Mouse (Mus musculus): ENCODE data around the gene Myo18a. TPM values are rescaled to one million over a fixed set of nuclear protein-coding genes. Genes with fewer than 3 reads are reported as not detected.

Myo18a gene
- polyA plus RNA-seq, 1 experiment from 2014 or later, result 12.3 TPM

- Histone ChIP-seq H3K27me3 (ENCODE audit: control insufficient read depth, insufficient read depth, low read length) (no peaks in the 10 kb centered on the region), H3K36me3 (replicated peaks; ENCODE audit: control insufficient read depth, insufficient read depth, low read depth, low read length) (no peaks in the 10 kb centered on the region), H3K4me1 (ENCODE audit: control insufficient read depth, insufficient read depth, low read length) (no peaks in the 10 kb centered on the region), H3K4me3 (ENCODE audit: low read depth, low read length) (no peak overlapping the region), H3K9me3 (replicated peaks; ENCODE audit: control insufficient read depth, low read length) (no peaks in the 10 kb centered on the region), H3K4me2 (ENCODE audit: low read depth, low read length) (no peak overlapping the region), H3K9ac (replicated peaks; ENCODE audit: low read length) (no peak overlapping the region), H3K27ac (replicated peaks; ENCODE audit: low read depth, low read length) (no peak overlapping the region)
- DNase-seq (ENCODE audit: low spot score) (peak; percentile 64), ATAC-seq (replicated peaks; ENCODE audit: insufficient number of reproducible peaks, low FRiP score, low TSS enrichment, low read depth) (no peak)
- 13% methylated on average over 8 of the region's 8 CpGs for WGBS
Observed at GRCm38 (mm10) chr11:77821648-77822047, 58.6 kb downstream of the Myo18a start.

- Histone ChIP-seq H3K27ac (replicated peaks; ENCODE audit: low read depth, low read length) (no peak overlapping the region), H3K9me3 (replicated peaks; ENCODE audit: control insufficient read depth, low read length) (no peaks in the 10 kb centered on the region), H3K4me1 (ENCODE audit: control insufficient read depth, insufficient read depth, low read length) (no peaks in the 10 kb centered on the region), H3K36me3 (replicated peaks; ENCODE audit: control insufficient read depth, insufficient read depth, low read depth, low read length) (peaks cover 1% of the 10 kb centered on the region), H3K9ac (replicated peaks; ENCODE audit: low read length) (no peak overlapping the region), H3K4me3 (ENCODE audit: low read depth, low read length) (no peak overlapping the region), H3K4me2 (ENCODE audit: low read depth, low read length) (no peak overlapping the region), H3K27me3 (ENCODE audit: control insufficient read depth, insufficient read depth, low read length) (no peaks in the 10 kb centered on the region)
- ATAC-seq (replicated peaks; ENCODE audit: insufficient number of reproducible peaks, low FRiP score, low TSS enrichment, low read depth) (no peak), DNase-seq (ENCODE audit: low spot score) (peak; percentile 85)
- WGBS, result 13% methylated on average over 7 of the region's 7 CpGs
Observed at GRCm38 (mm10) chr11:77822781-77823180, 59.7 kb downstream of the Myo18a start.

DNA sequence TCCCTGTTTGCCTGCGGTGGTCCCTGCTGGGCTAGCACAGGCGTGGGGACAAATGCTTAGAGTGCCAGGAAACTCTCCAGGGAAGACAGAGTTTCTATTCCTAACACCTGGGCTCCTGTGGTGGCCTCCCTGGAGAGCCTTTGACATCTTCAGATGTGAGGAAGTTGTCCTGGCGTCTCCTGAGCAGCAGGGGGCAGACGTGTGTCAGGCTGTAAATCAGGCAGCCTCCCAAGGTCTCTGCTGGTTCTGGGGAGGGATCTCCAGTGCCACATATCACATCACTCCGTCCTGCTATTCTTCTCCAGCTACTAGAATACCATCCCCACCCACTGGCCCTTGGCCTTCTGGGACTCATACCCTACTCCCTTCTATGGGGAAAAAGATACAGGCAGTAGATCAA lies 62.8 kb downstream of the Myo18a start:
- ATAC-seq (replicated peaks; ENCODE audit: insufficient number of reproducible peaks, low FRiP score, low TSS enrichment, low read depth) (no peak), DNase-seq (ENCODE audit: low spot score) (peak; percentile 83)
- 1% methylated on average over 5 of the region's 5 CpGs for WGBS
- Histone ChIP-seq H3K4me2 (ENCODE audit: low read depth, low read length) (no peak overlapping the region), H3K9ac (replicated peaks; ENCODE audit: low read length) (no peak overlapping the region), H3K27ac (replicated peaks; ENCODE audit: low read depth, low read length) (no peak overlapping the region), H3K4me1 (ENCODE audit: control insufficient read depth, insufficient read depth, low read length) (no peaks in the 10 kb centered on the region), H3K27me3 (ENCODE audit: control insufficient read depth, insufficient read depth, low read length) (no peaks in the 10 kb centered on the region), H3K9me3 (replicated peaks; ENCODE audit: control insufficient read depth, low read length) (no peaks in the 10 kb centered on the region), H3K36me3 (replicated peaks; ENCODE audit: control insufficient read depth, insufficient read depth, low read depth, low read length) (peaks cover 2% of the 10 kb centered on the region), H3K4me3 (ENCODE audit: low read depth, low read length) (no peak overlapping the region)

GRCm38 (mm10) chr11:77826311-77826710 lies 63.3 kb downstream of the Myo18a start:
- H3K36me3 ChIP-seq (replicated peaks; ENCODE audit: control insufficient read depth, insufficient read depth, low read depth, low read length), result peaks cover 2% of the 10 kb centered on the region
- no peak for ATAC-seq (replicated peaks; ENCODE audit: insufficient number of reproducible peaks, low FRiP score, low TSS enrichment, low read depth)
- H3K27ac ChIP-seq (replicated peaks; ENCODE audit: low read depth, low read length), result no peak overlapping the region

GRCm38 (mm10) chr11:77827241-77827995 lies 64.4 kb downstream of the Myo18a start:
- Histone ChIP-seq H3K9me3 (replicated peaks; ENCODE audit: control insufficient read depth, low read length) (no peaks in the 10 kb centered on the region), H3K27me3 (ENCODE audit: control insufficient read depth, insufficient read depth, low read length) (no peaks in the 10 kb centered on the region), H3K4me2 (ENCODE audit: low read depth, low read length) (no peak overlapping the region), H3K27ac (replicated peaks; ENCODE audit: low read depth, low read length) (no peak overlapping the region), H3K36me3 (replicated peaks; ENCODE audit: control insufficient read depth, insufficient read depth, low read depth, low read length) (peaks cover 2% of the 10 kb centered on the region), H3K9ac (replicated peaks; ENCODE audit: low read length) (no peak overlapping the region), H3K4me1 (ENCODE audit: control insufficient read depth, insufficient read depth, low read length) (no peaks in the 10 kb centered on the region), H3K4me3 (ENCODE audit: low read depth, low read length) (no peak overlapping the region)
- ATAC-seq (replicated peaks; ENCODE audit: insufficient number of reproducible peaks, low FRiP score, low TSS enrichment, low read depth) (peak; percentile 45), DNase-seq (ENCODE audit: low spot score) (peak; percentile 82)
- 54% methylated on average over 18 of the region's 18 CpGs for WGBS

More at GRCm38 (mm10) chr11:77826311-77826710, 63.3 kb downstream of the Myo18a start:
- Histone ChIP-seq H3K4me3 (ENCODE audit: low read depth, low read length) (no peak overlapping the region), H3K27me3 (ENCODE audit: control insufficient read depth, insufficient read depth, low read length) (no peaks in the 10 kb centered on the region), H3K4me2 (ENCODE audit: low read depth, low read length) (no peak overlapping the region), H3K9me3 (replicated peaks; ENCODE audit: control insufficient read depth, low read length) (no peaks in the 10 kb centered on the region), H3K4me1 (ENCODE audit: control insufficient read depth, insufficient read depth, low read length) (no peaks in the 10 kb centered on the region), H3K9ac (replicated peaks; ENCODE audit: low read length) (no peak overlapping the region)
- WGBS, result 52% methylated on average over 3 of the region's 3 CpGs
- DNase-seq (ENCODE audit: low spot score), result no peak

DNA sequence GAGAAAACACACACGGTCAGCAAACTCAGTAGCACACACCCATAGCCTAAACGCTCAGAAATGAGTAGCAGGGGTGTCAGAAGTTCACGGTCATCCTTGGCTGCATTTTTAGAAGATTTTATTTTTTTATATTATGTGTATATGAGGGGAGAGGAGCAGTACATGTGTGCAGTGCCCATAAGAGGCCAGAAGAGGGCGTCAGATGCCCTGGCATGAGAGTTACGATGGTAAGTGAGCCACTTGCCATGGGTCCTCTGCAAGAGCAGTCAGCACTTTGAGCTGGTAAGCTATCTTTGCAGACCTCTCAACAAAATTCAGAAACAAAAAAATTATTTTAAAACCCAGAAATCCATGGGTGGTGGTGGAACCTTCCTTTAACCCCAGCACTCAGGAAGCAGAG lies 65.1 kb downstream of the Myo18a start:
- H3K9me3 ChIP-seq (replicated peaks; ENCODE audit: control insufficient read depth, low read length), result no peaks in the 10 kb centered on the region
- H3K4me1 ChIP-seq (ENCODE audit: control insufficient read depth, insufficient read depth, low read length), result no peaks in the 10 kb centered on the region
- no peak overlapping the region for H3K27ac ChIP-seq (replicated peaks; ENCODE audit: low read depth, low read length)
- WGBS, result 89% methylated on average over 5 of the region's 5 CpGs
- ATAC-seq (replicated peaks; ENCODE audit: insufficient number of reproducible peaks, low FRiP score, low TSS enrichment, low read depth), result no peak
- DNase-seq (ENCODE audit: low spot score), result no peak
- H3K9ac ChIP-seq (replicated peaks; ENCODE audit: low read length), result no peak overlapping the region
- no peak overlapping the region for H3K4me3 ChIP-seq (ENCODE audit: low read depth, low read length)
- no peaks in the 10 kb centered on the region for H3K27me3 ChIP-seq (ENCODE audit: control insufficient read depth, insufficient read depth, low read length)
- peaks cover 2% of the 10 kb centered on the region for H3K36me3 ChIP-seq (replicated peaks; ENCODE audit: control insufficient read depth, insufficient read depth, low read depth, low read length)
- no peak overlapping the region for H3K4me2 ChIP-seq (ENCODE audit: low read depth, low read length)

- Histone ChIP-seq H3K27ac (replicated peaks; ENCODE audit: low read depth, low read length) (no peak overlapping the region), H3K36me3 (replicated peaks; ENCODE audit: control insufficient read depth, insufficient read depth, low read depth, low read length) (peaks cover 2% of the 10 kb centered on the region), H3K4me2 (ENCODE audit: low read depth, low read length) (no peak overlapping the region), H3K9me3 (replicated peaks; ENCODE audit: control insufficient read depth, low read length) (no peaks in the 10 kb centered on the region), H3K27me3 (ENCODE audit: control insufficient read depth, insufficient read depth, low read length) (no peaks in the 10 kb centered on the region), H3K4me1 (ENCODE audit: control insufficient read depth, insufficient read depth, low read length) (no peaks in the 10 kb centered on the region), H3K9ac (replicated peaks; ENCODE audit: low read length) (no peak overlapping the region), H3K4me3 (ENCODE audit: low read depth, low read length) (no peak overlapping the region)
- 85% methylated on average over 23 of the region's 23 CpGs for WGBS
- ATAC-seq (replicated peaks; ENCODE audit: insufficient number of reproducible peaks, low FRiP score, low TSS enrichment, low read depth) (no peak), DNase-seq (ENCODE audit: low spot score) (no peak)
Observed at GRCm38 (mm10) chr11:77829043-77829841, 66.2 kb downstream of the Myo18a start.

DNA sequence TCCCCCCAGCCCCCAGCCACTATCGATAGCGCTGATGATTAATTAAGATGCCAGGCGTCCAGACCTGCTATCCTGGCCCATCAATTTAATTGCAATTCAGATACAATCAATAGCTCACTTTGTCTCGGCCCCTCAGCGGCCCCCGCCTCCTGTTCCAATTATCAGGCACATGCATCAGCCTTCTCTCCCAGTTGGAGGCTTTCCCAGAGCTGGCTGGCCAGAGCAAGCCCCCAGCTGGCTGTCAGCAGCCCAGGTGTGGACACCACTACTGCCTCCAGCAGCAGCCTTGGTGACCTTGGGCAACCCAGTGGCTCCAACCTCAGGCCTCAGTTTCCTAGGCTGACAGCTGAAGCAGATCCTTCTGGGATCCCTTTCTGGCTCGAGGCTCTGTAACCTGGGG lies 67.8 kb downstream of the Myo18a start:
- Histone ChIP-seq H3K27me3 (ENCODE audit: control insufficient read depth, insufficient read depth, low read length) (no peaks in the 10 kb centered on the region), H3K4me1 (ENCODE audit: control insufficient read depth, insufficient read depth, low read length) (no peaks in the 10 kb centered on the region), H3K4me3 (ENCODE audit: low read depth, low read length) (no peak overlapping the region), H3K9me3 (replicated peaks; ENCODE audit: control insufficient read depth, low read length) (no peaks in the 10 kb centered on the region), H3K9ac (replicated peaks; ENCODE audit: low read length) (no peak overlapping the region), H3K27ac (replicated peaks; ENCODE audit: low read depth, low read length) (no peak overlapping the region), H3K4me2 (ENCODE audit: low read depth, low read length) (no peak overlapping the region), H3K36me3 (replicated peaks; ENCODE audit: control insufficient read depth, insufficient read depth, low read depth, low read length) (peaks cover 4% of the 10 kb centered on the region)
- WGBS, result 50% methylated on average over 7 of the region's 7 CpGs
- DNase-seq (ENCODE audit: low spot score), result no peak
- ATAC-seq (replicated peaks; ENCODE audit: insufficient number of reproducible peaks, low FRiP score, low TSS enrichment, low read depth), result no peak

Data from embryonic facial prominence, embryonic 11.5 days (tissue).